Mouse (Mus musculus): ENCODE measurements around the gene Abcg1. TPM values are rescaled to one million over a fixed set of nuclear protein-coding genes. Genes with fewer than 3 reads are reported as not detected.
A peak's percentile ranks its signal among the peaks of the same experiment; 100 is the strongest.

Abcg1 gene
- polyA plus RNA-seq, 1 experiment from 2014 or later, result 9.6 TPM

GRCm38 (mm10) chr17:31040421-31040820, 17.1 kb upstream of the Abcg1 start:
- no peak for TF ChIP-seq CTCF (IDR thresholded peaks at IDR 0.05; ENCODE audit: low read depth)
- no peak overlapping the region for H3K4me2 ChIP-seq
- no peak for ATAC-seq (ENCODE audit: insufficient read depth)
- H3K27me3 ChIP-seq (ENCODE audit: insufficient read depth, low read length), result no peaks in the 10 kb centered on the region
- H3K9me3 ChIP-seq (ENCODE audit: low read depth, low read length), result no peaks in the 10 kb centered on the region
- no peak overlapping the region for H3K4me3 ChIP-seq (ENCODE audit: low read depth, low read length)
- WGBS, result 62% methylated on average over 7 of the region's 7 CpGs
- H3K36me3 ChIP-seq (ENCODE audit: insufficient read depth), result no peaks in the 10 kb centered on the region
- H3K9ac ChIP-seq, result no peak overlapping the region
- DNase-seq, result no peak
- no peak overlapping the region for H3K27ac ChIP-seq (ENCODE audit: low read depth)
- no peaks in the 10 kb centered on the region for H3K4me1 ChIP-seq (ENCODE audit: insufficient read depth)

DNA sequence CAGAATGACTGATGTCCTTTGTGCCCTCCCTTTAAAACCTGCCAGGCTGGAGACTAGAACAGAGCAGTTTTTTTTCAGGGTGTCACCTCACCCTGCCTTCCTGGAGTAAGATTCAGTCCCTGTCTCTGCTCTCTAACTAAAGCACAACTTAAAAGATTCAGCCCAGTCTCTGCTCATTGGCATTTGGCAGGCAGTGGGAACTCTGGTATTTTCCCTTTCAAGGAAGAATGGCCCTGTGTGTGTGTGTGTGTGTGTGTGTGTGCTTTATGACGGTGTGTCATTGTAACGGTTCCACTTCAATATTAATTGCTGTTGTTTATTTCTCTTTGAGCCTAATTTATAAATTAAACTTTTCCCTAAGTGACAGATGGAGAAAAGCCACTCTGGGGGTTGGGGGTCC, 14.7 kb upstream of the Abcg1 start:
- Histone ChIP-seq H3K4me3 (ENCODE audit: low read depth, low read length) (no peak overlapping the region), H3K4me1 (ENCODE audit: insufficient read depth) (no peaks in the 10 kb centered on the region), H3K4me2 (no peak overlapping the region), H3K9me3 (ENCODE audit: low read depth, low read length) (no peaks in the 10 kb centered on the region), H3K27ac (ENCODE audit: low read depth) (no peak overlapping the region), H3K27me3 (ENCODE audit: insufficient read depth, low read length) (no peaks in the 10 kb centered on the region), H3K36me3 (ENCODE audit: insufficient read depth) (no peaks in the 10 kb centered on the region), H3K9ac (no peak overlapping the region)
- TF ChIP-seq CTCF (IDR thresholded peaks at IDR 0.05; ENCODE audit: low read depth), result no peak
- no peak for ATAC-seq (ENCODE audit: insufficient read depth)
- DNase-seq, result no peak
- WGBS, result 63% methylated on average over 2 of the region's 2 CpGs

GRCm38 (mm10) chr17:31057891-31058744, 643 bp downstream of the Abcg1 start:
- Histone ChIP-seq H3K9ac (peak overlapping the region; percentile 27), H3K4me2 (peak overlapping the region; percentile 80), H3K27ac (ENCODE audit: low read depth) (peak overlapping the region; percentile 27; the same call in 1 of the 2 replicates), H3K36me3 (ENCODE audit: insufficient read depth) (no peaks in the 10 kb centered on the region), H3K27me3 (ENCODE audit: insufficient read depth, low read length) (peaks cover 38% of the 10 kb centered on the region), H3K9me3 (ENCODE audit: low read depth, low read length) (peaks cover 5% of the 10 kb centered on the region; the same call in 1 of the 2 replicates), H3K4me3 (ENCODE audit: low read depth, low read length) (peak overlapping the region; percentile 47), H3K4me1 (ENCODE audit: insufficient read depth) (0 out of 2 replicates have a peak, but pooled peaks cover 4% of the 10 kb centered on the region)
- DNase-seq, result no peak
- ATAC-seq (ENCODE audit: insufficient read depth), result peak; percentile 14; the same call in 1 of the 2 replicates
- WGBS, result under 1% methylated on average over 31 of the region's 31 CpGs
- no peak for TF ChIP-seq CTCF (IDR thresholded peaks at IDR 0.05; ENCODE audit: low read depth)

GRCm38 (mm10) chr17:31058745-31059085, 1.2 kb downstream of the Abcg1 start:
- Histone ChIP-seq H3K36me3 (ENCODE audit: insufficient read depth) (no peaks in the 10 kb centered on the region), H3K9ac (no peak overlapping the region), H3K4me2 (peak overlapping the region; percentile 80), H3K4me1 (ENCODE audit: insufficient read depth) (0 out of 2 replicates have a peak, but pooled peaks cover 4% of the 10 kb centered on the region), H3K27ac (ENCODE audit: low read depth) (peak overlapping the region; percentile 27; the same call in 1 of the 2 replicates), H3K9me3 (ENCODE audit: low read depth, low read length) (no peaks in the 10 kb centered on the region), H3K4me3 (ENCODE audit: low read depth, low read length) (peak overlapping the region; percentile 47), H3K27me3 (ENCODE audit: insufficient read depth, low read length) (peaks cover 38% of the 10 kb centered on the region)
- peak; percentile 75 for DNase-seq
- WGBS, result 1% methylated on average over 13 of the region's 13 CpGs
- no peak for TF ChIP-seq CTCF (IDR thresholded peaks at IDR 0.05; ENCODE audit: low read depth)
- ATAC-seq (ENCODE audit: insufficient read depth), result no peak

- WGBS, result 22% methylated on average over 4 of the region's 4 CpGs
- Histone ChIP-seq H3K9ac (no peak overlapping the region), H3K27ac (ENCODE audit: low read depth) (peak overlapping the region; percentile 16; the same call in 1 of the 2 replicates), H3K4me3 (ENCODE audit: low read depth, low read length) (no peak overlapping the region), H3K9me3 (ENCODE audit: low read depth, low read length) (no peaks in the 10 kb centered on the region), H3K36me3 (ENCODE audit: insufficient read depth) (no peaks in the 10 kb centered on the region), H3K27me3 (ENCODE audit: insufficient read depth, low read length) (peaks cover 38% of the 10 kb centered on the region), H3K4me1 (ENCODE audit: insufficient read depth) (0 out of 2 replicates have a peak, but pooled peaks cover 4% of the 10 kb centered on the region), H3K4me2 (peak overlapping the region; percentile 80; the same call in 1 of the 2 replicates)
- TF ChIP-seq CTCF (IDR thresholded peaks at IDR 0.05; ENCODE audit: low read depth), result no peak
- DNase-seq (peak; percentile 14), ATAC-seq (ENCODE audit: insufficient read depth) (no peak)
These were observed 2.7 kb downstream of the Abcg1 start for GRCm38 (mm10) chr17:31060196-31060587.

GRCm38 (mm10) chr17:31060588-31061345, 3.3 kb downstream of the Abcg1 start:
- peak overlapping the region; percentile 80; the same call in 1 of the 2 replicates for H3K4me2 ChIP-seq
- 0 out of 2 replicates have a peak, but pooled peaks cover 4% of the 10 kb centered on the region for H3K4me1 ChIP-seq (ENCODE audit: insufficient read depth)
- no peak overlapping the region for H3K4me3 ChIP-seq (ENCODE audit: low read depth, low read length)
- peaks cover 38% of the 10 kb centered on the region for H3K27me3 ChIP-seq (ENCODE audit: insufficient read depth, low read length)
- 31% methylated on average over 13 of the region's 13 CpGs for WGBS
- DNase-seq, result peak; percentile 40
- ATAC-seq (ENCODE audit: insufficient read depth), result peak; percentile 43; the same call in 1 of the 2 replicates
- peak overlapping the region; percentile 58; the same call in 1 of the 2 replicates for H3K27ac ChIP-seq (ENCODE audit: low read depth)
- TF ChIP-seq CTCF (IDR thresholded peaks at IDR 0.05; ENCODE audit: low read depth), result no peak
- H3K36me3 ChIP-seq (ENCODE audit: insufficient read depth), result no peaks in the 10 kb centered on the region
- H3K9ac ChIP-seq, result no peak overlapping the region
- no peaks in the 10 kb centered on the region for H3K9me3 ChIP-seq (ENCODE audit: low read depth, low read length)
